Mouse (Mus musculus): ENCODE measurements around the gene Tomm40l. TPM values are rescaled to one million over a fixed set of nuclear protein-coding genes. Genes with fewer than 3 reads are reported as not detected.

Tomm40l gene
- total RNA-seq, 2 experiments from 2014 or later: 47.7 to 67.0 TPM

DNA sequence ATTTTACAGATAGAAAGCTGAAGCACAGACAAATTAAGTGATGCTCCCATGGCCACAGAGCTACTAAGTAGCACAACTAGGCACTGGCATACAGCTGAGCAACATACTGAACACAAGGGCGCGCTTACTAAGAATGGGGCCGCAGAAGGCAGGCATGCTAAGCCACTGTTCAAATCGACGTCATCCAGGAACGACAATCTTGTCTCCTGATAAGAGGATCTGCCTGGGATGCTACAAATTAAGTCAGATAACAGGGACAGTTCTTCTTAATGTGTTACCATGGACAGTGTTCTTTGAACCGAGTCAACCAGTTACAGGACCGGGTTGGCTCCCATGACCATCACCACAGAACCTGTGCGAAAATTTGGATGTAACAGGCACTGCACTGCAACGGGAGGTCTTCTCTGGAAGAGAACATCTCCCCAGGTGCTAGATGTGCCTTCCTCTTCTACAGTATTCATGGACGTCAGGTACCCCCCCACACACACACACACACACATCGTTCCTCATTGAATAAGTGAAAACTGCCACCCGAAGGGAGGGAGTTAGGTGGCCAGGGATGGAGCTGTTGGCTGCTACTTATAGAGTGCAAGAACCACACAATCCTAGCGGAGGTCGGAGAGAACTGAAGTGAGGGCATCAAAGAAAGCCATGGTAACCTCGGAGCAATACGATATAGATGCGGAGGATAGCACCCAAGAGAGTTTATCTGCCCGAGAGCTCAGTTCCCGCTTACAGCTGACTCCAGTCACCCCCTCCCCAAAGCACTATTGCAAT is 27.1 kb downstream of the Tomm40l start:
- DNase-seq (ENCODE audit: low spot score in 2 of 2): no peak

DNA sequence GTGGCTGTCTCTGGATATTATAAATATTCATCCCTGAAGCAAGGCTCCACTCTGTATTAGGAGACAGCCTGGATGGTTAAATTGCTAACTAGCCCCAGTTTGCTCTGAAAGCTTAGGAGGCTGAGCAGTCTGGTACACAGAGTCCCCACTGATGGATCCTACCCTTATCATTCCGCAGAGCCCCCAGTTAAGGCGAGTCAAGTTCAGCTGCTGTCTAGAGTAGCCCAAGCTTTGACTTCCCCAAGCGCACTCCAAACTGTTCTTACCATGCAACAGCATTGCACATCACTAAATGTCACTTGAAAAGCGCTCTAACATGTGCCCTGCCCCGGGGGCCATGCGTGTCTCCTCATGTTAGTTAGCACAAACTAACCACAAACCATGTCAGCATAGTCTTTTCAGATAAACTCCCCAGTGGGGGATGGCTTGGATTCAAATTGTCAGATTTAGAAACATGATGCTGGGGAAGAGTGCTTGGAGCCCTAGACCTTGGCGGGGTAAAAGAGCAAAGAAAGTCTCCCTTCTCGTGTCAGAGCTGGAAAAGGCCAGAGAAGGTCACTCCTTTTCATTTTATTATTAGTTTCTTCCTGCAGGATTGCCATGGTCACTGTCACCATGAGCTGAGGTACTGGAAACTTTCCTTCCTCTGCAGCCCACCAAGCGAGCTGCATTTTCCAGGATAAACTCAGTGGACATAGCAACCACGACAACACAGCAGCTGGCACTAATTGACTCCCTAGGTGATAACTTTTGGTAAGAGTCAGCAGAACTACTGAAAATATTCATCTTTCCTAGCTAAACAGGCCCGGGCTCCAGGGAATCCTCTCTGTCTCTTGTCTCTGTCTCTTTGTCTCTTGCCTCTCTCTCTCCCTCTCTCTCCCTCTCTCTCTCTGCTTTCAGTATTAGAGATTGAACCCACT is 28.1 kb downstream of the Tomm40l start:
- DNase-seq (ENCODE audit: low spot score in 2 of 2): no peak

DNA sequence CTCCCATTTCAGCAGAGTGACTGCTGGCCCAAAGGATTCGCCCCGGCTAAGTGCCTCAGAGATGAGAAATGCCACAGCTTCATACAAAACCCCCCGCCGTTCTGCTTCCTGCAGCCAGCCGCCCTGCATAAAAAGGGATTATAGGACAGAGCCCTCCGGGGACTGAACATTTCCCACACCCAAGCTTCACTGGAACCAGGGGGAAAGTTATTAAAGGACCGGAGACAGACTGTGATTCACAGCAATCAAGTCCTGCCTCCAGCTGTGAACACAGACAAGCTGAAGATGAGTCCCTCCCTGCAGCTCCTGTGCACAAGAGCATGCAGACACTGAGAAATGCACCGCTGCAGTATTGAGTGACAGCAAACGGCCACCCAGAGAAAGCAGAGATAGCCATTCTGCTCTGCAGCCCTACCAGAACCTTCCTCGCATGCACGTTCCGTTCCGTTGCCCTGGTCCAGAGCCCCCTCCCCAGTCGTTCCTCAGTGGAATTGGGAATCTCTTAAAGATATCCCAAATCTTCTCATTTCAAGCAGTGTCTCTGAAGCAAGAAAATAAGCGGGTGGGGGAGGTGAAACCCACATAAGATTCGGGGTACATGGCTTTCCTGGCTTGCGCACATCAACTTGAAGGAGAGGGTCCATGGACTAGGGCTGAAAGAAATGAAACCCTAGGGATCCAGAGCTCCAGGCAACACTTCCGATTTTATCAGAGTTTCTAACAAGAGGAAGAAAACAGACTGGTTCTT is 29.0 kb downstream of the Tomm40l start:
- DNase-seq (ENCODE audit: low spot score in 2 of 2): no peak

DNA sequence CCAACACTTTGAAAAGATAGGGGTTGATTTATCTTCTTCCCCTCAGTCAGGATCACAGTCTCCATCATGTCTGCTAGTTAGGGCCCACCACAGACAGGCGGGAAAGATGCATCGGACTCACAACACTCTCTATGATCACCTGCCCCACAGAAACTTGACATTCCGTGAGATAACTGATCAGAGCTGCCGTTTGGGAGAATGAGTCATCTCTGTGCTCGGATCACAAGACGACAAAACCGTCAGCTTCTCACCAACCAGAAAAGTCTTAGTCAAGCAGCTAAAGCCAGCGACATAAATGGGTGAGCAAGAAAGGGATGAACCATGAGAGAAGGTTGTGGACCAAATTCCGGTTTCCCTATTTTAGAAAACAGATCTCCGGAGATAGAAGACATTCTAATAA is 30.0 kb downstream of the Tomm40l start:
- DNase-seq (ENCODE audit: low spot score in 2 of 2): no peak

DNA sequence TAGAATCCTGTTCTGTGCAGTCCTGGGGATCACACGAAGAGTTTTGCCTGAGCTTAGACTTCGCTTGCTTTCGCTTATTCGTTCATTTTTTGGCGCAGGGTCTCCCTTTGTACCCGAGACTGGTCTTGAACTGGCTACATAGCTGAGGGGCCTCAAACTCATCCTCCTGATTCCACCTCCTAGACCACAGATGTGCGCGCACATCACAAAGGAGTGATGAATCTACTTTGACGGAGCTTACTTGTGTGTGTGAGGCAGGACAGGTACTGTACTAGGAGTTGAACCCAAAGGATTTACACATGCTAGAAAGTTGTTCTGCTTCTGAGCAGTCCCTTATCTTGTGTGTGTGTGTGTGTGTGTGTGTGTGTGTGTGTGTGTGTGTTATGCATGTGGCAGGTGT is 31.5 kb downstream of the Tomm40l start:
- no peak for DNase-seq (ENCODE audit: low spot score in 2 of 2)

DNA sequence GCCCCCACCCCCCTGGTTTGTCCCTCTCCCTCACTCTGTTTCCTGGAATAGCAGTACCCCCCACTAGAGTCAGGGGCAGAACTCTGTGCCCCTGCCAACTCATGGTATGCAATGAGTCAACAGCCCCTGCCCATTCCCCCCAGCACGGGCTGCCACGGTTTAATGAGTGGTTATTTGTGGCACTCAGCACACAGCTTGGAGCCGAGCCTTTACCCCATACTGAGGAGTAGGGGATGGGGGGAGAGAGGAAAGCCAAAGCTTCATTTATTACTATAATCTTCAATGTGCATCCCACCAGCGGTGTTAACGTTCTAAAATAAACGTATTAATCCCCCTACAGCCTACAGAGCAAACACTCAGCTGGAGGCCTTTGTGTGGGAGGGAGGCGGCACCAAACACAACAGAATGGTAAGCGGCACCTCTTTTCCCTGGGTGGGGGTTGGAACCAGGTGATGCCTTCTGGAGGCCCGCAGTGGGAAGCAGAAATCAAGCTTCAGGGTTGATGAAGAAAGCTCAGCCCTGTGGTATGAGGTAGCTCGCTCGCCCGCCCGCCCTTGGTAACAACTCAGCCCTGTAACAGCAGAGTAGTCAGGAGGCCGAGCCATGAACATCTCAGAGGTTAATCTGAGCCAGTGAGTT is 32.7 kb downstream of the Tomm40l start:
- peak in 1 of 2 experiments; percentile 17 for DNase-seq (ENCODE audit: low spot score in 2 of 2)

DNA sequence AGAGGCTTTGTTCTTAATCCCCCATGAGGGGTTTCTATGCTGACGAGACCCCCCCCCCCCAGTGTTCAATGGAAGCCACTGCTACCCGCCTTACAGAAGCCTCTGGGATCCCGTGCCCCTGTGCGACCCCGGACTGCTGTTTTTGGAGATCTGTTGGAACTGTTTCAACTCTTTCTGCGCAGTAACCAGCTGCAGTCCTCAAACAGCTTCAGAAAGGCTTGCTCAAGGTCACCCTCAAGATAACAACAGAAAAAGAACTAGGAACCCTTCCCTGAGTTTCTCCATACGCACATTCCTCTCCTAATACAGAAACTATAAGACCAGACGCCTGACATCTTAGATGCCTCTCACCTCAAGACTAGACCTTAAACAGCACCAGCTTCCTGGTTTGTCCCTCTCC is 33.3 kb downstream of the Tomm40l start:
- DNase-seq (ENCODE audit: low spot score in 2 of 2): no peak

DNA sequence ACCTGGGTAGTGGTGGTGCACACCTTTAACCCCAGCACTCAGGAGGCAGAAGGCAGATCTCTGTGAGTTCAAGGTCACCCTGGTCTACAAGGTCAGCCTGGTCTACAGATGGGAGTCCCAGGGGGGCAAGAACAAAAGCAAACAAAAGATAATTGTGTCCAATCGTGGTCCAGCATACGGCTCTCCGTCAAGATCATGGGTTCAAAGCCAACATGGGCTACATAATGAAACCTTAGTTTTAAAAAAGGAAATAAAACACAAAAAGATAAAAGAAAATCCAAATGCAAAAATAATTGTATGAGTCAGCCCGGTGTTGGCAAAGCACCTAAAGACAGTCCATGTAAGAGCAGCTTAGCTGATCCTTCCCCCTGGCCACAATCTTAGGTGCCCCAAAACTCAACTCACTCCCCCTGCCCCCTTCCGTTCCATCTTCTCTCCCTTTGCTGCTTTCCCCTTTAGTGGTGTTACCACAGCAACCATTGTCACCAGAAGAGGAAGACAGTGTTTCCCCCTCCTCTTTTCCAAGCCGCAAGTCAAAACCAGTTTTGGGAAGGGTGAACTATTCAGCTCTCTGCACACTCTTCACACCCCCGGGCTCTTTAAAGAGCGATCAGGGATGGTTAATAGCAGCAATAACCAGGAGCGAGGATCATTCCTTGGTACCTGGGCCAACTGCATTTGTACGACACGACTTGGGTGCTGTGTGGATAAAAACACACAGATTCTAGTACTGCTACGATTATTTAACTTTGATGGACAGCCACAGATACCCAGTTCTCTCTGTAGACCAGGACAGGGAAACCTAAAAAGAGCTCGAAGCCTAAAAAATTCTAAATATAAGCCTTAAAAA is 34.2 kb downstream of the Tomm40l start:
- DNase-seq (ENCODE audit: low spot score in 2 of 2): no peak

DNA sequence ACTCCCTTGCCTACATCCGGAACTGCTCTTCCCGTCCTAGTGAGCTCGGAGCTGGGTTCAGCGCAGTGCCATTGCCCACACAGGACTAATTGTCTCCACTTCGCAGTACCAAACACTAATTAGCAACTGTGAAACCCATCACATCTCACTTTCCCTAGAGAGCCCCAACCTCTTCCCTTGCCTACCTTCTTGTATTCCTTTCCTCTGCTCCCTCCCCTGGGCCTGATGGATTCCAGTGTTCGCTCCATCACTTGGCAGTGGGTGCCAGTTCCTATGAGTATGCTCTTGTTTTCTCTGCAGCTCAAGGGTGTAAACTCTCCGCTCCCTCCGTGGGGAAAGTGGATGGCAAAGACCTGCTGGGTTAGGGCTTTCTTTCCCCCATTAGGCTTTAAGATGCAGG is 36.7 kb downstream of the Tomm40l start:
- no peak for DNase-seq (ENCODE audit: low spot score in 2 of 2)

DNA sequence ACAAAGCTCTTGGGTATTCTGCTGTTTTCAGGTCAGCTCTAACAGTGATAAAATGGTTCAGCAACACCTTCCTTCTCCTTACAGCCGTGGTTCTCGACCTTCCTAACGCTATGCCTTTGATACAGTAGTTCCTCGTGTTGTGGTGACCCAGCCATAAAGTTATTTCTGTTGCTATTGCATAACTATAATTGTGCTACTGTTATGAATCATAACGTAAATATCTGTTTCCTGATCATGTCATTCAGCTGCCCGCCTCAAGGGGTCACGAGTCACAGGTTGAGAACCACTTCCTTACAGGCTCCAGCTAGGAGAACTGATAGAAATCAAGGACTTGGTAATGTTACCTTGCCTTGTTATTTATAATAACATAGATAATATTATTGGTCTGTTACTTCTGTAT is 38.0 kb downstream of the Tomm40l start:
- no peak for DNase-seq (ENCODE audit: low spot score in 2 of 2)

DNA sequence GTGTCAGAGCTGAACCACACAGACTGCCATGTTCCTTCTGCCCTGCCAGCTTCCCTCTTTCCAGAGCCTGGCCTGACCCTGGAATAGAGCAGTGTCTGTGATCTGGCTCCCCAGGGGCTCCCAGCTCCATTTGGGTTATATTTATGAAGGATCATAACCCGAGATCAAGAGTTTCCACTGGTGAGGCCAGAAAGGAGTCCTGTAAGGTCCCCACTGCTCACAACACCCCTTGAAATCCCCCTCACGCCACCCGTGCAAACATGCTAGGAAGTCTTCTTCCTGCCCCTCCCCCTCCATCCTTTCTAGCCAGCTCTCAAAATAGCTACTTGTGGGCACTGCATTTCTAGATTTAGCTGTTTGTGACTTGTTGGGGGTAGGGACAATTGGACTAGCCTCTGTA is 38.7 kb downstream of the Tomm40l start:
- DNase-seq (ENCODE audit: low spot score in 2 of 2): no peak

DNA sequence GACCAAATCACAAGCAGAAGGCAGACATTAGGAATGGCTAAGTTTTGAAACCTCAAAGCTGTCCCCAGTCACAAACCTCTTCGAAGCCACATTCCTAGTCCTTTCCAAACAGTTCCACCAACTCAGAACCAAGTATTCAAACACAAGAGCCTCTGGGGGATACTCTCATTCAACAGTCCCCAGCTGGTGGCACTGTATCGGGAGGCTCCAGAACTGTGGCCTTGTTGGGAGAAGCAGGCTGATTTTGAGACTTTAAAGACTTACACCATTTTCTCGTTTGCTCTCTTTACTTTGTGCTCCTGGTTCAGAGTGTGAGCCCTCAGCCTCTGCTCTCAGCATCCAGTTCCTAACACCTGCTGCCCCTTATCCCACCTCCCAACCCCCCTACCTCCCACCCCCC is 39.3 kb downstream of the Tomm40l start:
- DNase-seq (ENCODE audit: low spot score in 2 of 2): no peak

DNA sequence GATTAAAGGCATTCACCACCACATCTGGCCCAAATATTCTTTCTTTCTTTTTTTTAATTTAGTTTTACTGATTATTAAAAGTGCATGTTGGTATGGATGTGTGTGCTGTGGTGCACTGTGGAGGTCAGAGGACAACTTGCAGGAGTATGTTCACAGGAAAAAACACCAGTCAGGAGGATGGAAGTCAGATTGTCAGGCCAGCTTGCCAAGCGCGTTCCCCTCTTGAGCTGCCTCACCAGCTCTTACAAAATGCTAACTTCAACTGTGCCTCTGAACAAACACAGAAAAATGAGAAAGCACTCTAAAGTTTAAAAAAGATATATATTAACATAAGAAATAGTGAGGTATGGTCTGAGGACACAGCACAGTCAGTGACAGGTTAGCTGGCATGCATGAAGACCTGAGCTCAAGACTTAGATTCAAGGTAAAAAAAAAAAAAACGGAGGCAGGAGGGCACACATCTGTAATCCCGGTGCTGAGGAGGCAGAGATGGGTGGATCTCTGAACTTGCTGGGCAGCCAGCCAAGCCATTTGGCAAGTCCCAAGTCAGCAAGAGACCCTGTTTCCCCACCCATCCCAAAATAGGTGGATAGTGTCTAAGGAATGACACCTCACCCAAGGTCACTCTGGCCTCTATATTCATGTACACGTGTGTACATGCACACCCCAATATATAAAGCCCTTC is 42.7 kb downstream of the Tomm40l start:
- DNase-seq (ENCODE audit: low spot score in 2 of 2): no peak

DNA sequence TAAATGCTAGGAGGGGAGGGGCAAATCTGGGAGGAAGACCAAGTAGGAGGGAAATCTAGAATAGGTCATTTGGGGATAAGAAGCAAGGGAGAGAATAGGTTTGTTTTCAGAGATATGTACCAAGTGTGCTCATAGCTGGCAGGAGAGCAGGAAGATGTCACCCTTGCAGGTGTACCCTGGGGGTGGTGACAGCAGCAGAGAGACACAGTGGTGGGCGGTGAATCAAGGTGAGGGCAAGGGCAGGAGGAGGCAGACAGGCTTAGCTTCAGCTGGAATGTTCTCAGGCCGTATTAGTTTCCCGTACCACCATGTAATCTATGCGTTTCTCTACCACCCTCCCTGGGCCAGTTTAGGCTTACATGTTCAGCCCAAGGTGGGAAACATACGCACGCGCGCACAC is 49.5 kb downstream of the Tomm40l start:
- no peak for DNase-seq (ENCODE audit: low spot score in 2 of 2)

DNA sequence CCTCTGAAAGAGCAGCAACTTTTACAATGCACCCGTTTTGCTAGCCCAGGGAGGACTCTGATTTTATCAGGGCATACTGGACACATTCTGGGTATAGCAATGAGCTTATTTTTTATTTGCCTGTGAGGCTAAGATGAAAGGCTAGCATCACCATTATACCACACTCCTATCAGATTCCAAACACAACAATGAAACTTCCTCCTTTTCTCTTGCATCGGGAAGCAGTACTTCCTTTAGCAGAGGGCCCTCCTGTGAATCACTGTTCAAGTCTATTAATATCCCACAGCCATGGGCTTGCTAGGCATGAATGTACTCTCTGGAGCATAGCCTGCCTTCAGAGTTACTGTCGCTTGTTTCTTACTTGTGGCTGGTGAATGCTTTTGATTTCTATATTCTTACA is 51.2 kb downstream of the Tomm40l start:
- no peak for DNase-seq (ENCODE audit: low spot score in 2 of 2)

DNA sequence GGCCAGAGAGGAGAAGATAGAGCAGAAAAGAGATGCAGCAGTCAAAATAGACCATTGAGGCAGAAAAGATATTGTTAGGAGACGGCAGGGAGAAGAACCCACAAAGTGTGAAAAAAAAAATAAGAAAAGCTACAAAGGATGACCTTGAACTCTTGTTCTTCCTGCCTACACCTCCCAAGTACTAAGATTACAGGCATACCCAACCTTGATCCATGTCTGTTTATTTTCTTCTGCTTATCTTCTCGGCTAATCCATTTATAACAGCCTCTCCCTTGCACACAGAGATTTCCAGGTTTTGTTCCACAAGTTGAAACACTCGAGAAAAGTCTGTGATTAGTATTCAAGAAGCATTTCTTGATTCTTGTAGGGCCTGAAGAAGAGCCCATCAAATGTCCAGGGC is 52.4 kb downstream of the Tomm40l start:
- no peak for DNase-seq (ENCODE audit: low spot score in 2 of 2)

DNA sequence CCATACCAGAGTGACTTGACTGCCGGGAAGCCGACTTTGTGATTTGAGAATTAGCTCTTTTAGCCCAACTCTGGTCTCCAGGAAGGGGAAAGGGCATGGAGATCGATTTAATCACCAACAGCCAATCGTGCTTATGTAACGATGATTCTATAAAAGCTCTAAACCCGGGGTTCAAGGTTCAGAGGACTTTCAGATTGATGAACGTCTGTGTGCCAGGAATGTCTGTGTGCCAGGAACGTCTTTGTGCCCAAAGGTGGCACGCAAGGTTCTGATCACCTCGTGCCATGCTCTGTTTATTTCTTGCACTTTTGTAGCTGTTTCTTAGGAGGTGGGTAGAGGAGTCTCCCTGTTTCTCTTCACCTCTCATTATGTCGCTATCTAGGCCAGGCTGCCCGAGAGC is 53.4 kb downstream of the Tomm40l start:
- DNase-seq (ENCODE audit: low spot score in 2 of 2): no peak

Data from adrenal gland, adult 18-20 months (tissue).